Mouse (Mus musculus): Measurements from ENCODE around the gene Slc25a22. TPM values are rescaled to one million over a fixed set of nuclear protein-coding genes. Genes with fewer than 3 reads are reported as not detected.

The Slc25a22 gene
- total and polyA plus RNA-seq, 3 experiments, result 6.5 to 31.5 (median 16.1) TPM

DNA sequence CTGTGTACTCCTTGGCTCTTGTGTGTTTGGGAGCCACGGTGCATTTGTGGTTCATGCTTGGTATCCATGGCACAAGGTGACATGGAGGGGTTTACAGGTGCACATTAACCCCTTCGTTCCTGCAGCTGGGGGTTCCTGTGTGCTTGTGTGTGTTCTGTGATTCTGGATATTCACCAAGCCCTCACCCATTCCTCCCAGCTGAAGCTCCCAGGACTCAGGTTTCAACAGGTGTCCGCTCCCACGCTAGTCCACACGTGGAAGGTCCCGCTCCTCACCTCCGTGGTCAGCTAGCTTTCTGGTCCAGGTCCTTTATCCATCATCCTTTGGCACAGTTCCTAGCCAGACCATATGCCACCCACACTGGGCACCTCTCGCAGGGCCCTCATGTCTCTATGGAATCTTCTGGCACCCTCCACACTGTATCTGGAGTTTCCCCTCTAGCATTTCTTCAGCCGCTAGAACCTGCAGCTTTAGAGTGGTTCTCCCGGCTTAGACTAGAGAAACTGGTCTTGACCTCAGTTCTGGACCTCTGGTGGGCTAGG, 29.0 kb upstream of the Slc25a22 start:
- H3K9me3 ChIP-seq (replicated peaks; ENCODE audit: low read length), result no peaks in the 10 kb centered on the region
- TF ChIP-seq ELF1 (IDR thresholded peaks at IDR 0.05; ENCODE audit: low read depth, low read length) (no peak), NELFE (IDR thresholded peaks at IDR 0.05; ENCODE audit: low read depth, low read length) (no peak), HCFC1 (IDR thresholded peaks at IDR 0.05; ENCODE audit: low read depth, low read length) (no peak), MAX (IDR thresholded peaks at IDR 0.05; ENCODE audit: low read length) (no peak), EP300 (IDR thresholded peaks at IDR 0.05; ENCODE audit: low read length) (no peak), ZC3H11A (IDR thresholded peaks at IDR 0.05; ENCODE audit: low read depth, low read length) (no peak), MXI1 (IDR thresholded peaks at IDR 0.05; ENCODE audit: low read depth, low read length) (no peak; the same call in 1 of the 2 replicates), JUND (conservative IDR thresholded peaks at IDR 0.05; ENCODE audit: low read depth, low read length) (no peak), E2F4 (IDR thresholded peaks at IDR 0.05; ENCODE audit: insufficient replicate concordance, low read depth, low read length) (no peak), ZNF384 (IDR thresholded peaks at IDR 0.05; ENCODE audit: low read depth, low read length) (no peak), TBP (conservative IDR thresholded peaks at IDR 0.05; ENCODE audit: low read depth, low read length) (no peak)
- no peaks in the 10 kb centered on the region for H3K27me3 ChIP-seq (replicated peaks)
- H3K36me3 ChIP-seq (replicated peaks in 1 of 2; ENCODE audit: control insufficient read depth in 1 of 2, insufficient read depth in 1 of 2, low read length in 1 of 2), result peaks cover 19 to 28% of the 10 kb centered on the region in 2 experiments
- in situ Hi-C loops (cut with MboI; ENCODE audit: low pct_ligation_motif_present, low pct_unique_long_range_greater_than_20kb, low sequenced_read_pairs), result no loop called here
- DNase-seq (ENCODE audit: extremely low read depth), result no peak
- dilution Hi-C loops (cut with MboI; ENCODE audit: extremely low pct_ligation_motif_present, extremely low pct_unique_long_range_greater_than_20kb, low sequenced_read_pairs), result no loop called here
- H3K4me2 ChIP-seq (ENCODE audit: insufficient read depth, low read depth, poor library complexity, severe bottlenecking), result peak overlapping the region; percentile 44
- peaks cover 26 to 51% of the 10 kb centered on the region in 2 experiments for H3K4me1 ChIP-seq (ENCODE audit: control insufficient read depth in 1 of 2, insufficient read depth in 2 of 2)
- no peaks in the 10 kb centered on the region for H3K79me2 ChIP-seq (replicated peaks; ENCODE audit: control insufficient read depth, extremely low read depth, insufficient read depth, poor library complexity, severe bottlenecking)
- H3K4me3 ChIP-seq (replicated peaks in 1 of 3; ENCODE audit: low read depth in 2 of 3, low read length in 2 of 3, poor library complexity in 1 of 3), result peak overlapping the region; percentile 67 to 84 (median 79)
- H3K27ac ChIP-seq (ENCODE audit: insufficient read depth, low read depth), result peak overlapping the region; percentile 29; the same call in 1 of the 2 replicates
- H3K9ac ChIP-seq (ENCODE audit: insufficient read depth, low read depth), result peak overlapping the region; percentile 66; the same call in 1 of the 2 replicates

GRCm38 (mm10) chr7:141466045-141466394, 28.3 kb upstream of the Slc25a22 start:
- TF ChIP-seq ELF1 (IDR thresholded peaks at IDR 0.05; ENCODE audit: low read depth, low read length), result no peak
- TF ChIP-seq PAX5 (IDR thresholded peaks at IDR 0.05; ENCODE audit: low read length), result no peak
- TF ChIP-seq ETS1 (conservative IDR thresholded peaks at IDR 0.05; ENCODE audit: low read depth, low read length), result no peak
- no peak for TF ChIP-seq JUN (IDR thresholded peaks at IDR 0.05; ENCODE audit: insufficient read depth, low read depth, low read length)
- no peak for TF ChIP-seq CHD2 (IDR thresholded peaks at IDR 0.05; ENCODE audit: low read length)
- no peak for TF ChIP-seq SMC3 (IDR thresholded peaks at IDR 0.05; ENCODE audit: low read depth, low read length)
- no peak for TF ChIP-seq ZMIZ1 (IDR thresholded peaks at IDR 0.05; ENCODE audit: low read depth, low read length)
- no peak for TF ChIP-seq MAX (IDR thresholded peaks at IDR 0.05; ENCODE audit: low read length)
- TF ChIP-seq TCF12 (IDR thresholded peaks at IDR 0.05; ENCODE audit: low read depth, low read length), result no peak
- no peak for TF ChIP-seq GABPA (IDR thresholded peaks at IDR 0.05; ENCODE audit: insufficient replicate concordance, low read depth, low read length)
- no peak for TF ChIP-seq USF2 (conservative IDR thresholded peaks at IDR 0.05; ENCODE audit: low read depth, low read length)
- no peak for TF ChIP-seq USF1 (IDR thresholded peaks at IDR 0.05; ENCODE audit: low read depth, low read length)
- no peak for TF ChIP-seq MAFK (IDR thresholded peaks at IDR 0.05; ENCODE audit: insufficient replicate concordance, low read length)
- TF ChIP-seq RCOR1 (conservative IDR thresholded peaks at IDR 0.05; ENCODE audit: low read depth, low read length), result no peak
- TF ChIP-seq BHLHE40 (IDR thresholded peaks at IDR 0.05; ENCODE audit: low read depth, low read length), result no peak
- no peak for TF ChIP-seq HCFC1 (IDR thresholded peaks at IDR 0.05; ENCODE audit: low read depth, low read length)
- TF ChIP-seq ZC3H11A (IDR thresholded peaks at IDR 0.05; ENCODE audit: low read depth, low read length), result no peak
- DNase-seq (ENCODE audit: extremely low read depth), result no peak
- no peak overlapping the region for H3K4me3 ChIP-seq (replicated peaks in 1 of 3; ENCODE audit: low read depth in 2 of 3, low read length in 2 of 3, poor library complexity in 1 of 3)
- no peak overlapping the region for H3K4me2 ChIP-seq (ENCODE audit: insufficient read depth, low read depth, poor library complexity, severe bottlenecking)
- peaks cover 26 to 51% of the 10 kb centered on the region in 2 experiments for H3K4me1 ChIP-seq (ENCODE audit: control insufficient read depth in 1 of 2, insufficient read depth in 2 of 2)
- no peaks in the 10 kb centered on the region for H3K27me3 ChIP-seq (replicated peaks)
- H3K36me3 ChIP-seq (replicated peaks in 1 of 2; ENCODE audit: control insufficient read depth in 1 of 2, insufficient read depth in 1 of 2, low read length in 1 of 2), result peaks cover 13 to 22% of the 10 kb centered on the region in 2 experiments
- H3K27ac ChIP-seq (ENCODE audit: insufficient read depth, low read depth), result no peak overlapping the region
- H3K9ac ChIP-seq (ENCODE audit: insufficient read depth, low read depth), result no peak overlapping the region
- no peaks in the 10 kb centered on the region for H3K79me2 ChIP-seq (replicated peaks; ENCODE audit: control insufficient read depth, extremely low read depth, insufficient read depth, poor library complexity, severe bottlenecking)
- in situ Hi-C loops (cut with MboI; ENCODE audit: low pct_ligation_motif_present, low pct_unique_long_range_greater_than_20kb, low sequenced_read_pairs), result no loop called here
- dilution Hi-C loops (cut with MboI; ENCODE audit: extremely low pct_ligation_motif_present, extremely low pct_unique_long_range_greater_than_20kb, low sequenced_read_pairs), result no loop called here
- no peaks in the 10 kb centered on the region for H3K9me3 ChIP-seq (replicated peaks; ENCODE audit: low read length)

Measured in CH12.LX (cell line).